Mouse (Mus musculus): ENCODE data around the gene Ttc39a.

- TF ChIP-seq MAFK (IDR thresholded peaks at IDR 0.05; ENCODE audit: insufficient replicate concordance, low read length) = no peak
- TF ChIP-seq POLR2A (IDR thresholded peaks at IDR 0.05; ENCODE audit: low read depth, low read length) = no peak
- no peak for TF ChIP-seq ZMIZ1 (IDR thresholded peaks at IDR 0.05; ENCODE audit: low read depth, low read length)
Observed at GRCm38 (mm10) chr4:109477454-109477853, 71.0 kb downstream of the Ttc39a start.

Measured in CH12.LX (cell line).